Mouse (Mus musculus) forebrain, postnatal 0 days (tissue): ENCODE measurements around the gene Cdkn3. TPM values are rescaled to one million over a fixed set of nuclear protein-coding genes. Genes with fewer than 3 reads are reported as not detected.

ENCODE experiments used
- ATAC-seq: fragments of 200-750 bp; cut with Nextera tagmentation; 2 replicates; pipeline ENCODE4 v1.8.0; 2017; ENCODE audit warnings: mild to moderate bottlenecking, moderate library complexity
- DNase-seq: peaks from one replicate; pipeline ENCODE4 v3.0.0-alpha.2; 2015
- H3K27ac ChIP-seq: fragments of 300-500 bp; sonication (generic); 2 replicates; pipeline ENCODE4 v1.5.1; 2014; ENCODE audit warnings: low read depth, mild to moderate bottlenecking, antibody characterized with exemption, low read length, moderate library complexity, mixed read lengths
- H3K27me3 ChIP-seq: fragments of 300-500 bp; sonication (generic); 2 replicates; pipeline ENCODE4 v1.6.1; 2014; ENCODE audit warnings: mild to moderate bottlenecking, low read length, mixed read lengths; ENCODE audit not compliant: insufficient read depth
- H3K36me3 ChIP-seq: fragments of 300-500 bp; sonication (generic); 2 replicates; pipeline ENCODE4 v1.6.1; 2014; ENCODE audit warnings: mild to moderate bottlenecking, moderate library complexity; ENCODE audit not compliant: insufficient read depth
- H3K4me1 ChIP-seq: fragments of 300-500 bp; sonication (generic); 2 replicates; pipeline ENCODE4 v1.6.1; 2014; ENCODE audit warnings: antibody characterized with exemption; ENCODE audit not compliant: insufficient read depth
- H3K4me2 ChIP-seq: fragments of 300-500 bp; sonication (generic); 2 replicates; pipeline ENCODE4 v1.6.1; 2014; ENCODE audit warnings: low read depth, mild to moderate bottlenecking, moderate library complexity
- H3K4me3 ChIP-seq: fragments of 300-500 bp; sonication (generic); 2 replicates; pipeline ENCODE4 v1.5.1; 2014; ENCODE audit warnings: low read depth, low read length, mixed read lengths
- H3K9ac ChIP-seq: fragments of 300-500 bp; sonication (generic); 2 replicates; pipeline ENCODE4 v1.6.1; 2014; ENCODE audit warnings: mild to moderate bottlenecking
- H3K9me3 ChIP-seq: fragments of 300-500 bp; sonication (generic); 2 replicates; pipeline ENCODE4 v1.6.1; 2016; ENCODE audit warnings: low read length
- CTCF ChIP-seq: sonication (generic); IDR thresholded peaks from 2 replicates; pipeline ENCODE4 v1.5.1; 2016; ENCODE audit warnings: antibody characterized with exemption, control low read depth, low read depth
- WGBS: fragments of 180-500 bp; shearing (Covaris S2); extraction: QIAGEN DNeasy Blood & Tissue Kit; methylation state at CpG from one replicate; pipeline ENCODE4 v1.1.7; 2014; 5-methylcytosine and 5-hydroxymethylcytosine counted together
- polyA plus RNA-seq: library from polyadenylated mRNA; unstranded; fragments of >200 nt; fragmentation: Nextera tagmentation; extraction: Ambion mirVana; gene quantifications from 2 replicates; pipeline ENCODE4 v1.2.1, GENCODE M21; 2015
- total RNA-seq: library from RNA; depleted of rRNA; stranded (reverse); fragments of >200 nt; gene quantifications from 2 replicates; pipeline ENCODE4 v1.2.3, GENCODE M21; 2014

Cdkn3 gene
- total and polyA plus RNA-seq, 2 experiments from 2014 or later: 2.1 to 7.4 TPM

DNA sequence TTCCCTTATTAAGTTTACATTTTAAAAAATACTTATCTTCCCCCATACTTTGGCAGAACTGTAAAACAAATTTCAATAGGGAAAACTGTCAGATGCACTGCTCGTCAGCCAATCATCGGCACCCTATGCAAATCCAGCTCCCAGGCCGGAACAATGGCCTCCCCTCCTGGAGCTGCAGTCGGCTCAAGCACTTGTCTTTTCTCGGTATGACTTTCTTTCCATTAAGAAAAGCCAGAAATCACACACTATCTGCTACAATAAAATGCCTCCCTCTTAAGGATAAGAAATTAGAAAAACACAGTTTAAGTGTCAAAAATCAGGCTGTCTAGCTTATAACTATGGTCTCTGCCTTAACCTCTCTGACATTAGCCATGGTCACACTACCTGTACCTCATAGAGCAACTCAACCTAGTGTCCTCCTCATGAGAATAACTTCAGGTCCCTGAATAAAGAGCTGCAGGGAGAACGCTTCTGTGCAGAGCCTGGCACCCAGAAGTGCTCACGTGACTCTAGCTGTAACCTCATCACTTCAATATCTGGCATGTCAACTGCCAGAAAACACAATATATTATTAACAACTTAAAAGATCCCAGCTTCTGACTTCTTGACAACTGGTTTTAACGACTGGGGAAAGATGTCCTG, 22.0 kb downstream of the Cdkn3 start:
- no peak overlapping the region for H3K27ac ChIP-seq
- H3K9me3 ChIP-seq: no peaks in the 10 kb centered on the region
- H3K36me3 ChIP-seq: peaks cover 26% of the 10 kb centered on the region

DNA sequence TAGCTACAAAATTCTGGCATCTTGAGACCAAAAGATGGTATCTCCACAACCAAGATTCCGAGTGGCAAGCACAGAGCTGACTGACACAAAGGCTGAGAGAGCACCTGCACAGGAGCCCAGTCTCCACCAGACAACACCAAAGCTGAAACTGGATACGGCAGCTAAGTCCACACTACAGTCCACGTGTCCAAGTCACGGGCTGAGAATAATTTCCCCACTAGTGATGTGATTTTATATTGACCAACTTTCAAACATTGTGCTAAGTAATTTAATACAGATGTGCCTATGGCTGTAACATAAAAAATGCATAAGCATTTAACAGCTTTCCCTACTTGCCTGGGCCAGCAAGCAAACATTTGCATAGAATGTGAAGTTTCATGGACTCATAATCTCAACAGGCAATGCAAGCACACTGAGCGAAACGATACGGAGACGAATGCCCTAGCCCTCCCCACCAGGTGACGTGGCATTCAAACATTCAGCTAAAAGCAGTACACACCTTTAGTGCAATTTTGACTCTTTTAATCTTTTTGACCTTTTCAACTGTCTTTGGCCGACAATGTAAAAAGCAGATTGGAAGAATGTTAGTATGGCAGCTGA, 23.1 kb downstream of the Cdkn3 start:
- no peak overlapping the region for H3K4me3 ChIP-seq
- H3K36me3 ChIP-seq: peaks cover 17% of the 10 kb centered on the region
- DNase-seq (no peak), ATAC-seq (no peak)
- H3K9me3 ChIP-seq: no peaks in the 10 kb centered on the region
- WGBS: 93% methylated on average over 10 of the region's 10 CpGs
- 0 out of 2 replicates have a peak, but pooled peaks cover 4% of the 10 kb centered on the region for H3K4me1 ChIP-seq
- H3K27me3 ChIP-seq: no peaks in the 10 kb centered on the region
- no peak overlapping the region for H3K4me2 ChIP-seq
- no peak for TF ChIP-seq CTCF
- H3K27ac ChIP-seq: no peak overlapping the region
- H3K9ac ChIP-seq: no peak overlapping the region

More for the DNA sequence above, 22.0 kb downstream of the Cdkn3 start:
- no peak overlapping the region for H3K4me2 ChIP-seq
- H3K27me3 ChIP-seq: no peaks in the 10 kb centered on the region
- no peak overlapping the region for H3K9ac ChIP-seq
- 80% methylated on average over 8 of the region's 8 CpGs for WGBS
- no peak for ATAC-seq
- H3K4me1 ChIP-seq: 0 out of 2 replicates have a peak, but pooled peaks cover 4% of the 10 kb centered on the region
- no peak overlapping the region for H3K4me3 ChIP-seq
- no peak for TF ChIP-seq CTCF
- no peak for DNase-seq

DNA sequence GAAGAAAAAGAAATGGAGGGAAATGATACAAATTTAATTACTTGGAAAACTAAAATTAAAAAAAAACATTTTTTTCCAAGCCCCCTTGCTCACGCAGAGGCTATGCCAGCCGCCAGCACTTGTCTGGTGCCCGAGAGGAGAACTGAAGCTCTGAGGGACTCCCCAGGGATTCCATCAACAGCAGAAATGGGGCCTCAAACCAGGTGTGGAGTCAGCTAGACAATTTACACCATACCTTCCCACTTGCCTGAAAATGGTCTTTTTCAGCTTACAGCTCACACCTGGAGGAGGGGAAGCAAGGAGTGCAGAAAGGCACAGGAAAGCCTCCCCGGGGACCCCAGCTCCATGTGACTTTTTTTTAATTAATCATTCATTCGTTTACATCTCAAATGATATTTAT, 24.9 kb downstream of the Cdkn3 start:
- WGBS: 89% methylated on average over 5 of the region's 5 CpGs
- no peak for TF ChIP-seq CTCF
- no peaks in the 10 kb centered on the region for H3K9me3 ChIP-seq

DNA sequence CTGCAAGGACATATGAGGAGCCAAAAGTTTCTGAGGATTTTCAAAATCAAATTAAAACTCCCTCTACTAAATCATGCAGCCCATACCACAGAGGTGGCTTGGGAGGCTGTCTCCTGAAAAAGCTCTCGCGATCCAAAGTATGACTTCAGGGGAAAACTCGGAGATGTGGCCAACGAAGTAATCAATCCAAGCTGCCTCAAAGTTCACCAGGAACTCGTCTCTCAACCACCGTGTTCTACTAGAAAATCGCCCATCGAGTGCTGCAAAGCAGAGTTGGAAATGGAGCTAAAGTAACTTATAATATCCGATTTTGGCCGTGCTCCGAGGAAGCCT, 27.1 kb downstream of the Cdkn3 start:
- no peaks in the 10 kb centered on the region for H3K27me3 ChIP-seq
- under 1% methylated on average over 11 of the region's 11 CpGs for WGBS
- H3K27ac ChIP-seq: peak overlapping the region; percentile 97
- no peaks in the 10 kb centered on the region; the same call in 1 of the 2 replicates for H3K36me3 ChIP-seq
- DNase-seq: no peak
- ATAC-seq: no peak
- H3K9ac ChIP-seq: peak overlapping the region; percentile 97
- no peak for TF ChIP-seq CTCF
- H3K4me2 ChIP-seq: peak overlapping the region; percentile 76
- no peaks in the 10 kb centered on the region for H3K9me3 ChIP-seq
- peak overlapping the region; percentile 97 for H3K4me3 ChIP-seq
- H3K4me1 ChIP-seq: 0 out of 2 replicates have a peak, but pooled peaks cover 4% of the 10 kb centered on the region

More for the DNA sequence above, 24.9 kb downstream of the Cdkn3 start:
- no peak overlapping the region for H3K4me3 ChIP-seq
- H3K9ac ChIP-seq: no peak overlapping the region
- no peak overlapping the region for H3K4me2 ChIP-seq
- no peak for ATAC-seq
- H3K36me3 ChIP-seq: no peaks in the 10 kb centered on the region; the same call in 1 of the 2 replicates
- H3K4me1 ChIP-seq: 0 out of 2 replicates have a peak, but pooled peaks cover 4% of the 10 kb centered on the region
- DNase-seq: no peak
- no peaks in the 10 kb centered on the region for H3K27me3 ChIP-seq
- no peak overlapping the region for H3K27ac ChIP-seq

DNA sequence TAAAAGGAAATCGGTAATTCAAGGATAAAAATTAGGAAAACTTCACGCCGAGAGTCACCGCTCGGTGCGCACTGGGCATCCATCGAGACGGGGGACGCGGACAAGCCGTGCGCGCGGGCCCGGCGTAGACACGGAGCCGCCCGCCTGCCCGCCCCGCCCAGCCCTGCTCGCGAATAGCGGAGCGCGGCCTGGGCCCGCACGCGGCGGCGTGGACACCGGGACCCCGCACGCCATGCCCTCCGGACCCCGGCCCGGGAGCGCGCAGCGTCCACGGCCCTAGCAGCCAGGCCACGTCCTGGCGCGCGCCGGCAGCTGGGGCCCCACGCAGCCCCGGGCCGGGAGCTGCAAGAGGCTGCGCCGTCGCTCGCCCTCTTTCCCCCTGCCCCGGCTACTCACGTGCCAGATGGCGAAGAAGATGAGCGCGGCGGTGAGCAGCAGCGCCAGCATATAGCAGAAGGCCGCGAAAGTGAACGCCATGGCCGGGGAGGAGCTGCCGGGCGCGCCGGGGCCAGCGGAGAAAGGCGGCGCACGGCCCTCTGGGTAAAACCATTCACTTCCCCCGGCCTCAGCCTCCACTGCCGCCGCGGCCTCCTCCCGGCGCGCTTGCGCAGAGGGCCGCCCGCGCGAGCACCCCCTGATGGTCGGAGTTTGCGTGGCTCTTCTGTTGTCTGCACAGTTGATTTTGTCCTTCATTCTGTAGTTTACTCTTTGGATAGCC, 27.6 kb downstream of the Cdkn3 start, which contains the start of gene Cnih1:
Cnih1 (minus strand) TSS at position 625 of the 718 bp plus-strand sequence.
- peak; percentile 84 for TF ChIP-seq CTCF
- Histone ChIP-seq H3K4me3 (peak within 1 kb of the TSS; percentile 97), H3K36me3 (no peaks in the 10 kb centered on the region; the same call in 1 of the 2 replicates), H3K27ac (peak within 1 kb of the TSS; percentile 97), H3K9ac (peak within 1 kb of the TSS; percentile 97), H3K4me1 (0 out of 2 replicates have a peak, but pooled peaks cover 4% of the 10 kb centered on the region), H3K9me3 (no peaks in the 10 kb centered on the region), H3K4me2 (peak within 1 kb of the TSS; percentile 76), H3K27me3 (no peaks in the 10 kb centered on the region)
- ATAC-seq (peak; percentile 98), DNase-seq (peak; percentile 95)
- under 1% methylated on average over 77 of the region's 86 CpGs for WGBS

DNA sequence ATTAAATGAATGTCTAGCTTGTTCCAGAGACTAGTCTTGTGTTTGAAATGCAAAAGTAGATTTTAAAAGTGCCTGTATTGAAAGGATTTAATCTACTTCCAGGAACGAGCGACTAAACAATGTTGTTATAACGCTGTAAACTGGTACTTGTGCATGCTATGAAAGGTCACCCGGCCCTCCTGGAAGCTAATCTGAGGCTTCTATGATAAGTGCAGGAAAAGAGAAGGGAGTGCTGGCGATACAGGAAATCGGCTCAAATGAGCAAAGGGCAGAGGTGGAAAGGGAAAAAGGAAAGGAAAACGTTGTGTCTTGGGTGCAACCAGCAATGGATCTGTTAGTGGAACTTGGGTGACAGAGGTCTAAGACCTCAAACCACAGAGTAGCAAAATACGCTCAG, 28.2 kb downstream of the Cdkn3 start:
- no peaks in the 10 kb centered on the region; the same call in 1 of the 2 replicates for H3K36me3 ChIP-seq
- no peaks in the 10 kb centered on the region for H3K9me3 ChIP-seq
- no peak overlapping the region for H3K9ac ChIP-seq
- H3K4me2 ChIP-seq: peak overlapping the region; percentile 76
- peak overlapping the region; percentile 97 for H3K4me3 ChIP-seq
- H3K27me3 ChIP-seq: no peaks in the 10 kb centered on the region
- H3K4me1 ChIP-seq: 0 out of 2 replicates have a peak, but pooled peaks cover 4% of the 10 kb centered on the region
- no peak for TF ChIP-seq CTCF
- no peak overlapping the region for H3K27ac ChIP-seq
- 24% methylated on average over 8 of the region's 8 CpGs for WGBS
- DNase-seq (no peak), ATAC-seq (no peak)
